Mouse (Mus musculus): ENCODE data around the gene Atp5k.

The Atp5k gene

GRCm38 (mm10) chr5:108423427-108423826 lies 10.8 kb downstream of the Atp5k start:
- DNase-seq: no peak

DNA sequence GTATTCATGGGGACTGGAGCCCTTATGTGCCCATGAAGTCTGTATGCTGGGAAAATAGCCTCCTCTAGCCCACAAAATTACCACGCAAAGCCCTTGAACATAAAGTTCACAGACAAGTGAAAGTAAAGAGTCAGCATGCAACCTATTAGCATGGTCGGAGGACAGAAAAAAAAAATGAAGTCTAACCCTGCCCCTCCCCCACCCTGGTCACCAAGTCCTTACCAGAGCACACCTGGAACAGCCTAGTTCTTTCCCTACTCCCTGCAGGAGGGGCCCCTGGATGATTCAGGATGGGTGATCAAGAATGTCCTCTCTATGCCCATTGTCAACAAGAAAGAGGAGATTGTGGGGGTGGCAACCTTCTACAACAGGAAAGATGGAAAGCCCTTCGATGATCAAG lies 11.5 kb downstream of the Atp5k start:
- no peak for DNase-seq

GRCm38 (mm10) chr5:108414711-108415110 lies 19.5 kb downstream of the Atp5k start:
- no peak for DNase-seq

- no peak for DNase-seq
These were observed 27.3 kb downstream of the Atp5k start for GRCm38 (mm10) chr5:108406977-108407376.

- DNase-seq: no peak
These were observed 28.8 kb downstream of the Atp5k start for GRCm38 (mm10) chr5:108405460-108405859.

GRCm38 (mm10) chr5:108403453-108403852 lies 30.8 kb downstream of the Atp5k start:
- no peak for DNase-seq

DNA sequence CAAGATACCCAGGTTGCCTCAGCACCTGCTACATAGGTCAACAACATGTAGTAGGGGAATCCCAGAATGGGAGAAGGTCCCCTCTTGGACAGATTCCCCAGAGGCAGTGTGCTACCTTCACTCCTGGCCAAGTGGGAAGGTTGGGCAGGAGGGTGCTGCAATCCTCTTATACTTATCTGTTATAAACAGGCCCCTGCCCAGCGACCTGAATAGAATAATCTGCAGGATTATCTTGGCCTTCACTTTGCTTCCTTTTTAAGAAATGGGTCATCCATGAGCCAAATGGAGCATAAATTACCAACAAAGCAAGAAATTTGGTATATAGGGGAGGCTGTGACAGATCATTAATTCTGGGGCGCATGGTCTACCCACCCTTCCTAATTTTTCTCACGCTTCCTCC lies 44.5 kb downstream of the Atp5k start:
- no peak for DNase-seq

DNA sequence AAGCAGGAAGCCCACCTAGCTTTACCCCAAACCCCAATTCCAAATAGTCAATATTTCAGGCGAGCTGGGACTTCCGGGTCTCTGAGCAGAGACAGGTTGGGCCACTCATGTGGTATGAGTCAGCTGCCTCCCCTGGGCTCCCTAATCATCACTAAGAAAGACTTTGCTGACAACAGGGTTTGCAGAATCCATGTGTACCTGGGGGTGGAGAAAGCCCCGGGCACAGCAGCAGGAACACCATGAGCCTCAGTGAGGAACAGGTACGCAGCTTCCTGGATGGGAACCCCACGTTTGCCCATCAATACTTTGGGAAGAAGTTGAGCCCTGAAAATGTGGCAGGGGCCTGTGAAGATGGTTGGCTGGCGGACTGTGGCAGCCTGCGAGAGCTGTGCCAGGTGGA lies 46.0 kb downstream of the Atp5k start, which contains the start of gene Pde6b:
Gene Pde6b, plus strand, starts transcription at position 191 of the 400 bp plus-strand sequence.
- no peak for DNase-seq

GRCm38 (mm10) chr5:108386449-108386848 lies 47.8 kb downstream of the Atp5k start:
- no peak for DNase-seq

- no peak for DNase-seq
These were observed 48.6 kb downstream of the Atp5k start for GRCm38 (mm10) chr5:108385632-108386031.
